ENCODE assay signal across 18 mouse cellular contexts in genomic region chr11:46276168-46276567, GRCm38 (mm10). TPM values are rescaled to one million over a fixed set of nuclear protein-coding genes. Genes with fewer than 3 reads are reported as not detected.
DNase-seq lines count a peak whose midpoint lies in the region; ATAC-seq lines count a peak whose summit lies in the region.
"Had no signal": no experiment of that assay in that cellular context is flagged by ENCODE, and none has a peak within 500 bp of the region (broad histone marks: within the 10 kb centered on the region; RNA-seq: fewer than 3 reads in every experiment).

No protein-coding gene starts in this region.

- no peak for ATAC-seq in heart, embryonic 11.5 days (replicated peaks; ENCODE audit: insufficient number of reproducible peaks, low FRiP score, low TSS enrichment)
- ATAC-seq in heart, embryonic 12.5 days (ENCODE audit: insufficient number of reproducible peaks, low FRiP score): no peak
- no peak for ATAC-seq in midbrain, embryonic 11.5 days (ENCODE audit: low FRiP score)

- no peaks in the 10 kb centered on the region for H3K4me1 ChIP-seq in heart, embryonic 11.5 days (ENCODE audit: control insufficient read depth, insufficient read depth, low read length)
- H3K4me1 ChIP-seq in heart, embryonic 12.5 days (replicated peaks): no peaks in the 10 kb centered on the region
- H3K4me1 ChIP-seq in midbrain, embryonic 11.5 days (ENCODE audit: control insufficient read depth, insufficient read depth, low read length): no peaks in the 10 kb centered on the region
- no peaks in the 10 kb centered on the region for H3K4me1 ChIP-seq in midbrain, embryonic 10.5 days
- H3K4me1 ChIP-seq: embryonic facial prominence, embryonic 13.5 days; forebrain, embryonic 12.5 days; hindbrain, embryonic 10.5 days; intestine, embryonic 15.5 days had no signal

- H3K9ac ChIP-seq in heart, embryonic 11.5 days (ENCODE audit: low read depth, low read length): no peak overlapping the region
- no peak overlapping the region for H3K9ac ChIP-seq in heart, embryonic 12.5 days
- H3K9ac ChIP-seq in midbrain, embryonic 11.5 days (ENCODE audit: low read length): no peak overlapping the region
- H3K9ac ChIP-seq: embryonic facial prominence, embryonic 13.5 days; forebrain, embryonic 12.5 days; hindbrain, embryonic 14.5 days; intestine, embryonic 15.5 days had no signal

- H3K27ac ChIP-seq in heart, embryonic 11.5 days (ENCODE audit: low read depth, low read length): no peak overlapping the region
- no peak overlapping the region for H3K27ac ChIP-seq in heart, embryonic 12.5 days (ENCODE audit: poor library complexity, severe bottlenecking)
- H3K27ac ChIP-seq in midbrain, embryonic 11.5 days (ENCODE audit: low read depth, low read length): no peak overlapping the region
- no peak overlapping the region for H3K27ac ChIP-seq in midbrain, embryonic 10.5 days (replicated peaks)
- H3K27ac ChIP-seq: embryonic facial prominence, embryonic 13.5 days; forebrain, embryonic 12.5 days; hindbrain, embryonic 10.5 days; hindbrain, embryonic 14.5 days; intestine, embryonic 15.5 days had no signal

- DNase-seq in heart, adult 18-20 months: peak; percentile 47 to 51
- peak; percentile 23 to 48 for DNase-seq in heart, postnatal 10 days
- DNase-seq in midbrain, embryonic 11.5 days (ENCODE audit: low spot score, missing footprints): peak; percentile 69
- no peak for DNase-seq in midbrain, embryonic 10.5 days (ENCODE audit: low spot score)
- no peak for DNase-seq in lung, postnatal 14 days
- DNase-seq: cerebellum, adult 9-11 months had no signal

- H3K9me3 ChIP-seq in heart, embryonic 11.5 days (replicated peaks; ENCODE audit: control insufficient read depth, low read length): no peaks in the 10 kb centered on the region
- no peaks in the 10 kb centered on the region for H3K9me3 ChIP-seq in heart, embryonic 12.5 days (replicated peaks)
- no peaks in the 10 kb centered on the region for H3K9me3 ChIP-seq in midbrain, embryonic 11.5 days (ENCODE audit: control insufficient read depth, low read length)
- H3K9me3 ChIP-seq in midbrain, embryonic 10.5 days (replicated peaks): no peaks in the 10 kb centered on the region
- H3K9me3 ChIP-seq: embryonic facial prominence, embryonic 13.5 days; forebrain, embryonic 12.5 days; hindbrain, embryonic 10.5 days; intestine, embryonic 15.5 days had no signal

- WGBS in heart, embryonic 11.5 days (ENCODE audit: insufficient replicate concordance): 83% methylated on average over 8 of the region's 8 CpGs
- WGBS in heart, embryonic 12.5 days: 82% methylated on average over 8 of the region's 8 CpGs
- WGBS in midbrain, embryonic 11.5 days: 88% methylated on average over 8 of the region's 8 CpGs
- 96% methylated on average over 8 of the region's 8 CpGs for WGBS in midbrain, embryonic 10.5 days

- H3K27me3 ChIP-seq in heart, embryonic 11.5 days (ENCODE audit: control insufficient read depth, insufficient read depth, low read length): no peaks in the 10 kb centered on the region
- no peaks in the 10 kb centered on the region for H3K27me3 ChIP-seq in heart, embryonic 12.5 days (replicated peaks)
- H3K27me3 ChIP-seq in midbrain, embryonic 11.5 days (ENCODE audit: control insufficient read depth, insufficient read depth, low read length): no peaks in the 10 kb centered on the region
- no peaks in the 10 kb centered on the region for H3K27me3 ChIP-seq in midbrain, embryonic 10.5 days (ENCODE audit: low read depth, poor library complexity, severe bottlenecking)
- H3K27me3 ChIP-seq: CH12.LX; embryonic facial prominence, embryonic 13.5 days; forebrain, embryonic 12.5 days; intestine, embryonic 15.5 days had no signal

- no peak overlapping the region for H3K4me3 ChIP-seq in heart, embryonic 11.5 days (ENCODE audit: low read depth, low read length)
- no peak overlapping the region for H3K4me3 ChIP-seq in heart, embryonic 12.5 days
- no peak overlapping the region for H3K4me3 ChIP-seq in midbrain, embryonic 11.5 days (ENCODE audit: low read depth, low read length)
- no peak overlapping the region for H3K4me3 ChIP-seq in midbrain, embryonic 10.5 days
- H3K4me3 ChIP-seq: embryonic facial prominence, embryonic 13.5 days; forebrain, embryonic 12.5 days; hindbrain, embryonic 10.5 days; intestine, embryonic 15.5 days had no signal

- intact Hi-C loops in heart, postnatal 10 days (cut with DNase I): no loop called here

- no peak overlapping the region for H3K4me2 ChIP-seq in heart, embryonic 11.5 days
- no peak overlapping the region for H3K4me2 ChIP-seq in heart, embryonic 12.5 days
- H3K4me2 ChIP-seq in midbrain, embryonic 11.5 days: no peak overlapping the region
- H3K4me2 ChIP-seq: embryonic facial prominence, embryonic 13.5 days; forebrain, embryonic 12.5 days; hindbrain, embryonic 14.5 days; intestine, embryonic 15.5 days had no signal

- no peaks in the 10 kb centered on the region for H3K36me3 ChIP-seq in heart, embryonic 11.5 days (ENCODE audit: control insufficient read depth, insufficient read depth, low read length)
- H3K36me3 ChIP-seq in heart, embryonic 12.5 days: no peaks in the 10 kb centered on the region
- peaks cover 6% of the 10 kb centered on the region; the same call in 1 of the 2 replicates for H3K36me3 ChIP-seq in midbrain, embryonic 11.5 days (ENCODE audit: control insufficient read depth, insufficient read depth, low read length)
- H3K36me3 ChIP-seq in midbrain, embryonic 10.5 days: peaks cover 68% of the 10 kb centered on the region
- H3K36me3 ChIP-seq: intestine, embryonic 15.5 days had no signal

RNA-seq across cellular contexts. Expression of gene Cyfip2, which starts 36.5 kb away (rescaled TPM):
- 10 to 100 TPM; 52.3 to 58.6 TPM for total RNA-seq in heart, adult 18-20 months (2021)
- 5.6 and 5.7 TPM in 2 replicates for polyA plus RNA-seq in heart, embryonic 11.5 days (2014; fragmentation: Nextera tagmentation; extraction: Ambion mirVana)
- 10 to 100 TPM; 29.5 to 35.3 TPM for total RNA-seq in heart, postnatal 10 days (2021)
- 6.2 and 6.5 TPM in 2 replicates for polyA plus RNA-seq in heart, embryonic 12.5 days (2016; fragmentation: Nextera tagmentation; extraction: Ambion mirVana)
- 34.0 and 40.4 TPM in 2 replicates for polyA plus RNA-seq in midbrain, embryonic 11.5 days (2014; fragmentation: Nextera tagmentation; extraction: Ambion mirVana)
- polyA plus RNA-seq in midbrain, embryonic 10.5 days (2016; fragmentation: Nextera tagmentation; extraction: Ambion mirVana): 20.4 and 27.9 TPM in 2 replicates

RNA-seq across cellular contexts. Expression of gene Fndc9, which starts 40.8 kb away (rescaled TPM):
- not detected for total RNA-seq in heart, adult 18-20 months (2021)
- not detected in 2 replicates for polyA plus RNA-seq in heart, embryonic 11.5 days (2014; fragmentation: Nextera tagmentation; extraction: Ambion mirVana)
- not detected for total RNA-seq in heart, postnatal 10 days (2021)
- 0.09 and 0.10 TPM in 2 replicates for polyA plus RNA-seq in heart, embryonic 12.5 days (2016; fragmentation: Nextera tagmentation; extraction: Ambion mirVana)
- polyA plus RNA-seq in midbrain, embryonic 11.5 days (2014; fragmentation: Nextera tagmentation; extraction: Ambion mirVana): 1.1 and 1.2 TPM in 2 replicates
- polyA plus RNA-seq in midbrain, embryonic 10.5 days (2016; fragmentation: Nextera tagmentation; extraction: Ambion mirVana): 0.51 and 0.75 TPM in 2 replicates
- total RNA-seq: adrenal gland, adult 2 months; adrenal gland, postnatal 25 days; gastrocnemius, postnatal 10 days; gastrocnemius, postnatal 4 days had no signal
- polyA plus RNA-seq: adrenal gland, adult 2 months; intestine, embryonic 15.5 days had no signal

Comparison
In these comparisons a context has a peak if more than half of its experiments do, and no peak if none do; other contexts are left out.
1. DNase-seq: peak in heart, adult 18-20 months (2 of 2), heart, postnatal 10 days (2 of 2) and midbrain, embryonic 11.5 days (single experiment); none in midbrain, embryonic 10.5 days (single experiment) and lung, postnatal 14 days (single experiment).